Mouse (Mus musculus) heart, postnatal 0 days (tissue): ENCODE measurements around the gene Rbfox1. TPM values are rescaled to one million over a fixed set of nuclear protein-coding genes. Genes with fewer than 3 reads are reported as not detected.

Experiments used
- ATAC-seq: fragments of 200-750 bp; cut with Nextera tagmentation; 2 replicates; pipeline ENCODE4 v1.8.0; 2017; ENCODE audit warnings: low read depth, moderate number of reproducible peaks, moderate library complexity; ENCODE audit not compliant: insufficient read depth
- DNase-seq: peaks from one replicate; pipeline ENCODE4 v3.0.0-alpha.2; 2016; ENCODE audit warnings: low spot score
- H3K27ac ChIP-seq: fragments of 300-500 bp; sonication (generic); 2 replicates; pipeline ENCODE4 v1.5.1; 2014; ENCODE audit warnings: low read depth, mild to moderate bottlenecking
- H3K27me3 ChIP-seq: fragments of 300-500 bp; sonication (generic); 2 replicates; pipeline ENCODE4 v1.6.1; 2014; ENCODE audit warnings: low read length, mixed read lengths; ENCODE audit not compliant: control insufficient read depth, insufficient read depth
- H3K36me3 ChIP-seq: fragments of 300-500 bp; sonication (generic); replicated peaks from 2 replicates; pipeline ENCODE4 v1.6.1; 2014; ENCODE audit warnings: low read length, mixed read lengths; ENCODE audit not compliant: control insufficient read depth, insufficient read depth
- H3K4me1 ChIP-seq: fragments of 300-500 bp; sonication (generic); 2 replicates; pipeline ENCODE4 v1.6.1; 2014; ENCODE audit warnings: antibody characterized with exemption; ENCODE audit not compliant: control insufficient read depth, insufficient read depth
- H3K4me2 ChIP-seq: fragments of 300-500 bp; sonication (generic); 2 replicates; pipeline ENCODE4 v1.6.1; 2014; ENCODE audit warnings: low read depth, mild to moderate bottlenecking, low read length, moderate library complexity
- H3K4me3 ChIP-seq: fragments of 300-500 bp; sonication (generic); 2 replicates; pipeline ENCODE4 v1.5.1; 2014; ENCODE audit warnings: low read depth, low read length
- H3K9ac ChIP-seq: fragments of 300-500 bp; sonication (generic); replicated peaks from 2 replicates; pipeline ENCODE4 v1.6.1; 2014; ENCODE audit warnings: low read depth, low read length, mixed read lengths
- H3K9me3 ChIP-seq: fragments of 300-500 bp; sonication (generic); replicated peaks from 2 replicates; pipeline ENCODE4 v1.6.1; 2016; ENCODE audit warnings: low read length; ENCODE audit not compliant: control insufficient read depth
- CTCF ChIP-seq: IDR thresholded peaks from 2 replicates; pipeline ENCODE4 v1.5.1; 2016; ENCODE audit warnings: antibody characterized with exemption, control low read depth, low read depth
- EP300 ChIP-seq: IDR thresholded peaks from 2 replicates; pipeline ENCODE4 v1.6.1; 2016; ENCODE audit warnings: antibody characterized with exemption, low read depth
- WGBS: fragments of 180-500 bp; shearing (Covaris S2); extraction: QIAGEN DNeasy Blood & Tissue Kit; methylation state at CpG from one replicate; pipeline ENCODE4 v1.1.7; 2014; 5-methylcytosine and 5-hydroxymethylcytosine counted together
- polyA plus RNA-seq: library from polyadenylated mRNA; unstranded; fragments of >200 nt; fragmentation: Nextera tagmentation; extraction: Ambion mirVana; gene quantifications from 2 replicates; pipeline ENCODE4 v1.2.1, GENCODE M21; 2015
- total RNA-seq: library from RNA; depleted of rRNA; stranded (reverse); fragments of >200 nt; gene quantifications from 2 replicates; pipeline ENCODE4 v1.2.3, GENCODE M21; 2014; ENCODE audit warnings: low replicate concordance

Rbfox1 gene
- total and polyA plus RNA-seq, 2 experiments from 2014 or later, result 6.0 to 15.3 TPM

- no peak for ATAC-seq
- no peak overlapping the region for H3K27ac ChIP-seq
- H3K36me3 ChIP-seq, result no peaks in the 10 kb centered on the region
- no peaks in the 10 kb centered on the region for H3K4me1 ChIP-seq
- no peak overlapping the region for H3K4me3 ChIP-seq
- no peak for TF ChIP-seq CTCF
- no peaks in the 10 kb centered on the region for H3K9me3 ChIP-seq
- DNase-seq, result no peak
- WGBS, result 56% methylated on average over 3 of the region's 3 CpGs
- no peak overlapping the region for H3K4me2 ChIP-seq
- H3K27me3 ChIP-seq, result no peaks in the 10 kb centered on the region
- H3K9ac ChIP-seq, result no peak overlapping the region
These were observed 640.5 kb downstream of the Rbfox1 start for GRCm38 (mm10) chr16:6525507-6526170.

- Histone ChIP-seq H3K27ac (no peak overlapping the region), H3K4me1 (no peaks in the 10 kb centered on the region), H3K36me3 (no peaks in the 10 kb centered on the region), H3K9me3 (no peaks in the 10 kb centered on the region), H3K4me2 (no peak overlapping the region), H3K27me3 (no peaks in the 10 kb centered on the region), H3K9ac (no peak overlapping the region), H3K4me3 (no peak overlapping the region)
- TF ChIP-seq CTCF (no peak), EP300 (no peak)
- ATAC-seq (no peak), DNase-seq (no peak)
- WGBS, result 83% methylated on average over 3 of the region's 3 CpGs
These were observed 646.3 kb downstream of the Rbfox1 start for GRCm38 (mm10) chr16:6531459-6531858.

GRCm38 (mm10) chr16:6532077-6532995, 647.2 kb downstream of the Rbfox1 start:
- WGBS, result 65% methylated on average over 9 of the region's 9 CpGs
- Histone ChIP-seq H3K27me3 (no peaks in the 10 kb centered on the region), H3K4me3 (no peak overlapping the region), H3K27ac (no peak overlapping the region), H3K4me1 (no peaks in the 10 kb centered on the region), H3K9me3 (no peaks in the 10 kb centered on the region), H3K4me2 (no peak overlapping the region), H3K36me3 (no peaks in the 10 kb centered on the region), H3K9ac (no peak overlapping the region)
- TF ChIP-seq CTCF (no peak), EP300 (no peak)
- ATAC-seq (no peak), DNase-seq (no peak)

GRCm38 (mm10) chr16:6555776-6556175, 670.6 kb downstream of the Rbfox1 start:
- ATAC-seq (no peak), DNase-seq (no peak)
- WGBS, result 41% methylated on average over 4 of the region's 4 CpGs
- Histone ChIP-seq H3K27ac (no peak overlapping the region), H3K4me2 (no peak overlapping the region), H3K9me3 (no peaks in the 10 kb centered on the region), H3K27me3 (no peaks in the 10 kb centered on the region), H3K4me3 (no peak overlapping the region), H3K4me1 (no peaks in the 10 kb centered on the region), H3K36me3 (no peaks in the 10 kb centered on the region), H3K9ac (no peak overlapping the region)
- TF ChIP-seq CTCF (no peak), EP300 (no peak)

- Histone ChIP-seq H3K9ac (no peak overlapping the region), H3K4me3 (no peak overlapping the region), H3K9me3 (no peaks in the 10 kb centered on the region), H3K4me1 (no peaks in the 10 kb centered on the region), H3K27ac (no peak overlapping the region), H3K36me3 (no peaks in the 10 kb centered on the region), H3K4me2 (no peak overlapping the region), H3K27me3 (no peaks in the 10 kb centered on the region)
- ATAC-seq (no peak), DNase-seq (no peak)
- TF ChIP-seq CTCF (no peak), EP300 (no peak)
- 70% methylated on average over 1 of the region's 1 CpGs for WGBS
These were observed 672.6 kb downstream of the Rbfox1 start for GRCm38 (mm10) chr16:6557726-6558125.
